Mouse (Mus musculus) forelimb bud, embryonic 11.5 days (tissue): ENCODE results near the gene Tmem242.

ENCODE experiments used
- DNase-seq: peaks from one replicate; pipeline ENCODE4 v3.0.0-alpha.2; 2012; ENCODE audit warnings: low read depth, low spot score

Tmem242 gene

GRCm38 (mm10) chr17:5377151-5377929 is 62.7 kb downstream of the Tmem242 start:
- no peak for DNase-seq

- no peak for DNase-seq
These were observed 67.1 kb downstream of the Tmem242 start for GRCm38 (mm10) chr17:5372951-5373350.

- no peak for DNase-seq
These were observed 68.5 kb downstream of the Tmem242 start for GRCm38 (mm10) chr17:5371521-5371920.

GRCm38 (mm10) chr17:5371032-5371431 is 69.0 kb downstream of the Tmem242 start:
- DNase-seq, result no peak

GRCm38 (mm10) chr17:5365992-5366398 is 74.1 kb downstream of the Tmem242 start:
- DNase-seq, result no peak
